Mouse (Mus musculus): ENCODE measurements around the gene Gm28043.

DNA sequence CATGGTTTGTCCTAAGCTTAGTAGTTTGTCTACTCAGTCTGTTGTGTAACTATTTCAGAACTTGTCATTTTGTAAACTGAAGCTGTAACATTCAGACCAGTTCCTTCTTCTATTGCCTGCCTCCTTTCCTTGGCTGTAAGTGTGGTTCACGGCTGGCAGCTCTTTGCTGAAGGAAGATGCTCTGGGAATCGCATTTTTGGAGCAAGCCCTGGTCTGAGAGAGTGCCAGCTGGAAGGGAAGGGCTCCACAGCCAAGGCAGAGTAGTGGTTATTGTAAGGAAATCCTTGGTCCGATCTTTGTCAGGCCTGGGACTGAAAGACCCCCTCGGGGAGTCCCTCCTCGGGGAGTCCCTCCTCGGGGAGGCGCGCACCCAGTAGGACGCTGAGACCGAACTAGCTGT is 73.9 kb downstream of the Gm28043 start:
- no peak for TF ChIP-seq POLR2A (IDR thresholded peaks at IDR 0.05; ENCODE audit: borderline replicate concordance, insufficient read depth, low read length)
- TF ChIP-seq CTCF (IDR thresholded peaks at IDR 0.05; ENCODE audit: borderline replicate concordance, insufficient read depth, low read depth, low read length) = no peak
